ENCODE assay signal across 8 mouse cellular contexts in the genomic region with DNA sequence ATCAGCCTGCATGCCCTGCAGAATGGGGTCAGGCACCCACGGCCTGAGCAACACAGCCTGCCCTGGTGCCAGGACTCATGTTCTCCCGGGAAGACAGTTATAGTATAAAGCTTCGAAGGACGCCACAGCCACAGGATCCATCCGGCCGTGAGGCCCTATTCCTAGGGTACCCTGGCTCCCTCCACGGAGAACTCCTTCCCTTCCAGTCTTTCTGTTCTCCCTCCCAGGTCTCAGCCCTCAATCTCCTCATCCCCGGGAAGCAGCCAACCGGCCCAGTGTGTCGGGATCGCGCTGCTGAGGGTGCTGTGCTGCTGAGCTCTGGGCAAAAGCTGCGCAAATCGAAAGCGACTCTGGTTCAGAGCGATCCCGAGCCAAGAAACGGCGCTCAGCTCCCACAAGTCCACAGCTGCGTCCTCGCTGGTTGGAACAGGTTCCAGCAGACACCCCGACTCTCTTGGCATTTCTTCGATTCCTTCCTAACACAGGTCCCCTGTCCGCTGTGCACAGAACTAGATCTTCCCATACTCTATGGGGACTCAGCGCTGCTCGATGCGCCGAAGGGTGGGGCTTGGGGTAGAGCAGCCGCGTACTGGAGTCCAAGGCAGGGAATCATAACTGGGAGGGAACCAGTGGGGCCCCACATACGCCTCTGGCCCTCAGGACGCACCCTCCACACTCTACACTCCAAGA. TPM values are rescaled to one million over a fixed set of nuclear protein-coding genes. Genes with fewer than 3 reads are reported as not detected.
DNase-seq lines count a peak whose midpoint lies in the region; ATAC-seq and TF ChIP-seq lines count a peak whose summit lies in the region.

No protein-coding gene starts in this region.

- H3K79me2 ChIP-seq in myocyte (ENCODE audit: control insufficient read depth, insufficient read depth), result no peaks in the 10 kb centered on the region

- intact Hi-C loops in heart, postnatal 14 days (cut with DNase I), result loop anchor here (10.0 kb wide), 1 partner anchor 1535 kb away; no protein-coding TSS in a partner anchor

- no peaks in the 10 kb centered on the region for H3K9me3 ChIP-seq in heart, embryonic 10.5 days
- H3K9me3 ChIP-seq in forebrain, embryonic 12.5 days, result no peaks in the 10 kb centered on the region
- H3K9me3 ChIP-seq in kidney, embryonic 16.5 days (ENCODE audit: low read length), result no peaks in the 10 kb centered on the region

- peak overlapping the region; percentile 21; the same call in 1 of the 2 replicates for H3K9ac ChIP-seq in forebrain, embryonic 12.5 days
- peak overlapping the region; percentile 56 for H3K9ac ChIP-seq in kidney, embryonic 16.5 days (replicated peaks; ENCODE audit: low read length)

- H3K4me2 ChIP-seq in forebrain, embryonic 12.5 days, result peak overlapping the region; percentile 56
- peak overlapping the region; percentile 63 for H3K4me2 ChIP-seq in kidney, embryonic 16.5 days (replicated peaks; ENCODE audit: low read depth, low read length)
- H3K4me2 ChIP-seq in myocyte (ENCODE audit: low read depth), result peak overlapping the region; percentile 52

- ATAC-seq in forebrain, embryonic 12.5 days (ENCODE audit: low FRiP score), result peak; percentile 49
- ATAC-seq in kidney, embryonic 16.5 days (ENCODE audit: low FRiP score, low TSS enrichment), result peak; percentile 62

- H3K27ac ChIP-seq in heart, embryonic 10.5 days, result peak overlapping the region; percentile 31; the same call in 1 of the 2 replicates
- H3K27ac ChIP-seq in forebrain, embryonic 12.5 days, result no peak overlapping the region
- H3K27ac ChIP-seq in kidney, embryonic 16.5 days (ENCODE audit: low read length), result no peak overlapping the region

- DNase-seq in heart, embryonic 10.5 days (ENCODE audit: low spot score), result no peak
- DNase-seq in heart, postnatal 14 days, result no peak
- DNase-seq in R1 (ENCODE audit: low read depth, low spot score), result peak; percentile 46
- DNase-seq in spleen, adult 12 weeks (ENCODE audit: low spot score), result no peak
- no peak for DNase-seq in left cerebral cortex, adult 11 months (ENCODE audit: low spot score)

- peak overlapping the region; percentile 58 for H3K4me3 ChIP-seq in heart, embryonic 10.5 days
- H3K4me3 ChIP-seq in forebrain, embryonic 12.5 days (replicated peaks), result peak overlapping the region; percentile 34
- peak overlapping the region; percentile 51 for H3K4me3 ChIP-seq in kidney, embryonic 16.5 days (ENCODE audit: low read length)
- H3K4me3 ChIP-seq in myocyte, result peak overlapping the region; percentile 14

- H3K36me3 ChIP-seq in heart, embryonic 10.5 days, result no peaks in the 10 kb centered on the region
- no peaks in the 10 kb centered on the region for H3K36me3 ChIP-seq in forebrain, embryonic 12.5 days (replicated peaks)
- no peaks in the 10 kb centered on the region for H3K36me3 ChIP-seq in kidney, embryonic 16.5 days (ENCODE audit: insufficient read depth, low read length)
- no peaks in the 10 kb centered on the region for H3K36me3 ChIP-seq in myocyte (ENCODE audit: control insufficient read depth, insufficient read depth)

- peaks cover 91% of the 10 kb centered on the region for H3K27me3 ChIP-seq in heart, embryonic 10.5 days (ENCODE audit: insufficient read depth, poor library complexity, severe bottlenecking)
- H3K27me3 ChIP-seq in forebrain, embryonic 12.5 days, result peaks cover 93% of the 10 kb centered on the region
- H3K27me3 ChIP-seq in kidney, embryonic 16.5 days (ENCODE audit: insufficient read depth, low read length), result peaks cover 87% of the 10 kb centered on the region
- no peaks in the 10 kb centered on the region for H3K27me3 ChIP-seq in myocyte (ENCODE audit: control insufficient read depth, insufficient read depth, insufficient read length)

- TF ChIP-seq POLR2A in myocyte (IDR thresholded peaks at IDR 0.05; ENCODE audit: insufficient read length, low read depth), result no peak

- WGBS in heart, embryonic 10.5 days, result 1% methylated on average over 32 of the region's 32 CpGs
- WGBS in forebrain, embryonic 12.5 days, result 1% methylated on average over 32 of the region's 32 CpGs
- under 1% methylated on average over 32 of the region's 32 CpGs for WGBS in kidney, embryonic 16.5 days

- no peak overlapping the region for H3ac ChIP-seq in myocyte (ENCODE audit: control insufficient read depth, insufficient read length)

- peaks cover 20% of the 10 kb centered on the region for H3K4me1 ChIP-seq in heart, embryonic 10.5 days
- peaks cover 40% of the 10 kb centered on the region for H3K4me1 ChIP-seq in forebrain, embryonic 12.5 days
- H3K4me1 ChIP-seq in kidney, embryonic 16.5 days (ENCODE audit: insufficient read depth, low read length), result peaks cover 7% of the 10 kb centered on the region; the same call in 1 of the 2 replicates

TF ChIP-seq in myocyte, 11 proteins besides CTCF, POLR2A, EP300 and RAD21:
- no peak for TF ChIP-seq TCF12 (IDR thresholded peaks at IDR 0.05; ENCODE audit: insufficient read depth, poor library complexity, severe bottlenecking)
- no peak for TF ChIP-seq POLR2AphosphoS2 (IDR thresholded peaks at IDR 0.05; ENCODE audit: insufficient read length, low read depth)
- TF ChIP-seq REST (IDR thresholded peaks at IDR 0.05; ENCODE audit: insufficient read depth, insufficient read length), result no peak
TF ChIP-seq in myocyte: peak in this region for 0.

RNA-seq across cellular contexts. Expression of gene Irx2, which starts 11.0 kb away (rescaled TPM):
- polyA plus RNA-seq in heart, embryonic 10.5 days (2016; fragmentation: Nextera tagmentation; extraction: Ambion mirVana), result 10.1 and 12.8 TPM in 2 replicates
- total RNA-seq in heart, postnatal 14 days (2021), result 1 to 10 TPM; 4.0 to 4.3 TPM
- 3.6 and 6.5 TPM in 2 replicates for polyA plus RNA-seq in forebrain, embryonic 12.5 days (2016; fragmentation: Nextera tagmentation; extraction: Ambion mirVana)
- 4.4 and 6.7 TPM in 2 replicates for polyA plus RNA-seq in kidney, embryonic 16.5 days (2015; fragmentation: Nextera tagmentation; extraction: Ambion mirVana)
- polyA plus RNA-seq in myocyte (2012; fragmentation: generic; extraction: Trizol), result 4.4 TPM
